Mouse (Mus musculus) limb, embryonic 15.5 days (tissue): ENCODE measurements at regions not wholly inside any gene's neighbourhood (a gene's known extent, or its start where the extent isn't known, plus 50 kb on each side); places are given as distances from the start of the nearest gene placed in this dataset.

Source experiments
- ATAC-seq: fragments of 200-750 bp; cut with Nextera tagmentation; 2 replicates; pipeline ENCODE4 v1.8.0; 2017; ENCODE audit warnings: low read depth, moderate TSS enrichment; ENCODE audit not compliant: insufficient number of reproducible peaks, low FRiP score, low TSS enrichment
- H3K27ac ChIP-seq: fragments of 300-500 bp; sonication (generic); 2 replicates; pipeline ENCODE4 v1.5.1; 2015; ENCODE audit warnings: moderate library complexity, mild to moderate bottlenecking, inconsistent platforms
- H3K27me3 ChIP-seq: fragments of 300-500 bp; sonication (generic); 2 replicates; pipeline ENCODE4 v1.6.1; 2015; ENCODE audit warnings: inconsistent platforms
- H3K36me3 ChIP-seq: fragments of 300-500 bp; sonication (generic); 2 replicates; pipeline ENCODE4 v1.6.1; 2015; ENCODE audit warnings: inconsistent platforms
- H3K4me1 ChIP-seq: fragments of 300-500 bp; sonication (generic); 2 replicates; pipeline ENCODE4 v1.6.1; 2015; ENCODE audit warnings: inconsistent platforms
- H3K4me2 ChIP-seq: fragments of 300-500 bp; sonication (generic); 2 replicates; pipeline ENCODE4 v1.6.1; 2015; ENCODE audit warnings: mild to moderate bottlenecking, inconsistent platforms
- H3K4me3 ChIP-seq: fragments of 300-500 bp; sonication (generic); 2 replicates; pipeline ENCODE4 v1.5.1; 2015; ENCODE audit warnings: mild to moderate bottlenecking, inconsistent platforms
- H3K9ac ChIP-seq: fragments of 300-500 bp; sonication (generic); 2 replicates; pipeline ENCODE4 v1.6.1; 2015; ENCODE audit warnings: inconsistent platforms
- H3K9me3 ChIP-seq: fragments of 300-500 bp; sonication (generic); 2 replicates; pipeline ENCODE4 v1.6.1; 2016; ENCODE audit warnings: inconsistent platforms
- WGBS: fragments of 180-500 bp; shearing (Covaris S2); methylation state at CpG from one replicate; pipeline ENCODE4 v1.1.7; 2015; 5-methylcytosine and 5-hydroxymethylcytosine counted together

DNA sequence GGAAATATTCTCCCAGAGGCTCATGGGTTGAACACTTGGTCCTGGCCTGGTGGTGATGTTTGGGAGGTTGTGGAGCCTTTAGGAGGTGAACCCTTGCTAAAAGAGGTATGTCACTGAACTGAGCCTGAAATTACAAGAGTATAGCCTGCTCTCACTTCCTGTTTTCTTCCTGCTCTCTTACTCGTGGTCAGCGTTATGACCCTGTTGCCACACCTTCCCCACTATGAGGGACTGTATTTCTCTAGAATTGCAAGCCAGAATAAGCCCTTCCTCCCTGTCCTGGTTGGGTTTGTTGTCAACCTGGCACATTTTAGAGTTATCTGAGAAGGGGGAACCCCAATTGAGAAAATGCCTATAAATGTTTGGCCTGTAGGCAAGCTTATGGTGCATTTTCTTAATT lies 674.1 kb downstream of the Epm2a start:
- H3K36me3 ChIP-seq = no peaks in the 10 kb centered on the region
- WGBS = 59% methylated on average over 2 of the region's 2 CpGs
- H3K9me3 ChIP-seq = no peaks in the 10 kb centered on the region

DNA sequence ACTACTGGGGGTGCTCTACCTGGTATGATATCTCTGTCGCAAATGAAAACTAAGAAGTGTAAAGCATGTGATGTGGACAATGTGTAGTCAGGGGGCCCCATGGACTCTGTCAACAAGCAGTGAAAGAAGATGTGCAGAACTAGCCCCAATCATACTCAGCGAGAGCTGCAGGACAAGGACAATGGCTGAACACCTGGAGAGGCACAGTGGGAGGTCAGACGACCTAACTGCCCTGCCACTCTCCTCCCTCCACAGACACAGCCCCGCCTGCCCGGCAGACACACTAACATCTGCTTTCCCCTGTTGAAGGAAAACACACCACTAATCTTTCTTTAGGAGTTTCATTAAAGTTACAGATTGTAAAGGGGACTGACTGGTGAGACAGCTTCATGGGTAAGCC lies 675.1 kb downstream of the Epm2a start:
- H3K4me1 ChIP-seq = peaks cover 3% of the 10 kb centered on the region; the same call in 1 of the 2 replicates
- no peak for ATAC-seq
- no peaks in the 10 kb centered on the region for H3K9me3 ChIP-seq
- no peaks in the 10 kb centered on the region for H3K27me3 ChIP-seq
- WGBS = 30% methylated on average over 5 of the region's 5 CpGs
- no peak overlapping the region for H3K4me2 ChIP-seq
- H3K36me3 ChIP-seq = no peaks in the 10 kb centered on the region
- H3K4me3 ChIP-seq = no peak overlapping the region
- H3K27ac ChIP-seq = no peak overlapping the region
- H3K9ac ChIP-seq = no peak overlapping the region

More for the DNA sequence above, 674.1 kb downstream of the Epm2a start:
- Histone ChIP-seq H3K4me2 (no peak overlapping the region), H3K4me1 (peaks cover 3% of the 10 kb centered on the region; the same call in 1 of the 2 replicates), H3K4me3 (no peak overlapping the region), H3K27me3 (no peaks in the 10 kb centered on the region), H3K9ac (no peak overlapping the region), H3K27ac (no peak overlapping the region)
- no peak for ATAC-seq

DNA sequence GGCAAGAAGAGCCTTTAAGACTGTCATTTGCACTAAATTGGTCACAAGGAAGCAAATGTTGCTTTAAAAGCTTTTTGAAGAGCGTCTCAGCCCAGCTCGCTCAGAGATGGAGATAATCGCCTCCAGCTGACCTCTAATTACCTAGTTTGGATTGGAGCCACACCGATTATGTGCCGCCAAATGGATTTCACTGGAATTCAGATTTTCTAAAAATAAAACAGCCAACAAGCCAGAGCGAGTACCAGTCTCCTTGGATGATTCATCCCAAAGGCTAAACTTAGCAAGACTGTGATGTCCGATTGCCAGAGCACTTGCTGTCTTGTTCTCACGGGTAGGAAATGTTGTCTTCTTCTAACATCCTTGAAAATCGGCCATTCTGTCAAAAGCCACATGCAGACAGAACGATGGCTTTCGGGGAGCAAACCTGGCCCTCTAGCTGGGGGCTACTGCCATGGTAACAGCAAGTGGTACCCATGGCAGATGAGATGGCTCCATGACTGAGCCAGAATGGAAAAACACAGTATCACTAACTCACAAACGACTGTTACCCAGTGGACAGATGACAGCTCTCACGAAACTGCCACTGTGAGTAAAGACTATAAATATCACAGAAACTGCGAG lies 676.1 kb downstream of the Epm2a start:
- Histone ChIP-seq H3K36me3 (no peaks in the 10 kb centered on the region), H3K4me1 (peaks cover 3% of the 10 kb centered on the region; the same call in 1 of the 2 replicates), H3K9me3 (no peaks in the 10 kb centered on the region), H3K27ac (no peak overlapping the region), H3K9ac (no peak overlapping the region), H3K4me3 (no peak overlapping the region), H3K27me3 (no peaks in the 10 kb centered on the region), H3K4me2 (no peak overlapping the region)
- WGBS = 30% methylated on average over 14 of the region's 14 CpGs
- ATAC-seq = no peak

DNA sequence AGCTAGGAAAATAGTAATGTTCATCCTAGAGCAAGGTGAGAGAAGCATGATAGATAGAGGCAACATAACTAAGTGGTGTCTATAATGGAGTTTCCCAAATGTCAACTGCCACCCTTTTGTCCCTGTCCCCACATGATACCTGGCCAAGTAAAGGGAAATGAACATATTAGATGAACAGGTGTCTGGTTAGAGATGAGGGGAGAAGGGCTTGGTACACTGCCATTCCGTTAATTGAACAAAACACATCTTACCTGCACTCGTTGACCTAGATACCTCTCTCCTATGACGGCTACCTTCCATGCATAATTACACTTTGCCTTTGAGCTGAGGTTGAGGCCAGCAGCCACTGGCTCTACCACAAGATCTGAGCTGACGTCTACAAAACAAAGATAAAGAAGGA lies 677.4 kb downstream of the Epm2a start:
- no peaks in the 10 kb centered on the region for H3K36me3 ChIP-seq
- no peaks in the 10 kb centered on the region for H3K27me3 ChIP-seq
- no peak overlapping the region for H3K27ac ChIP-seq
- no peak overlapping the region for H3K4me2 ChIP-seq
- 87% methylated on average over 4 of the region's 4 CpGs for WGBS
- no peak overlapping the region for H3K9ac ChIP-seq
- no peaks in the 10 kb centered on the region for H3K9me3 ChIP-seq
- no peak overlapping the region for H3K4me3 ChIP-seq
- no peak for ATAC-seq
- peaks cover 3% of the 10 kb centered on the region; the same call in 1 of the 2 replicates for H3K4me1 ChIP-seq

DNA sequence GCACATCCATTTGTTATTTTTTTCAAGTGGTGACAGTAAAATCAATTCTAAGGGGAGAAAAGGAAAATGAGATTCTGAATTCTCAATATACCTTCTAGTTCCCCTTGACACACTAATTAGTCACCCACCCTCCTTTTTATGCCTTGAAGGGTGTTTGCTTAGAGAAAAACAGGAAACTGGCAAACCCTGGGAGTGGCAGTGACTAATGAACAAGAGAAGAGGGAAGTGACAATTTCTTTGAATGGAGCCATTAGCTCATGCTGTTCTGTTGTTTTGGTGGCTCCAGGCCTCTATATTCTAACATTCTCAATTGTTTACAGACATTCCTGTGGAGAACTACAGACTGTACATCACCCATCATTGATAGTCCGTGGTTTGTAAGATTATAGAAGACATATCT lies 692.0 kb downstream of the Epm2a start:
- 57% methylated on average over 1 of the region's 1 CpGs for WGBS
- no peak overlapping the region for H3K27ac ChIP-seq
- H3K9me3 ChIP-seq = no peaks in the 10 kb centered on the region
- H3K4me3 ChIP-seq = no peak overlapping the region
- no peaks in the 10 kb centered on the region for H3K36me3 ChIP-seq
- ATAC-seq = no peak
- no peaks in the 10 kb centered on the region for H3K27me3 ChIP-seq
- no peak overlapping the region for H3K9ac ChIP-seq
- no peaks in the 10 kb centered on the region for H3K4me1 ChIP-seq
- H3K4me2 ChIP-seq = no peak overlapping the region

DNA sequence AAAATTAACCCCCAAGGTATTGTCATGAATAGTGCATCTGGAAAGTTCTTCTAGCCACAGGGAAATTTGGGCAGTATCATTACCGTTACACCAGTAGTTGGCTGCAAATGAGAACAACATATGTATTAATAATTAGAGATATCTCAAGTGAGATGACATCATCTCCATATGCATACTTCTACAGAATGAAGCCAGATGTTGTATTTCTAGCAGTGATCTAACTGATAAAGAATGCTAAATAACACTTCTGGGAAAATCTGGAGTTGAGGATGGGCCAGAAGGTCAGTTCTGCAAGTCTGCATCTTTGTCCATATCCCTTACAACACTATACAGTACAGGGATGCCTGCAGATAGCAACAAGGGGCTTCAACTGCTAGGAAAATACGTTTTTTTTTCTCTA lies 702.7 kb downstream of the Epm2a start:
- WGBS = 33% methylated on average over 2 of the region's 2 CpGs
- Histone ChIP-seq H3K4me2 (no peak overlapping the region), H3K4me1 (no peaks in the 10 kb centered on the region), H3K4me3 (no peak overlapping the region), H3K9ac (no peak overlapping the region), H3K9me3 (no peaks in the 10 kb centered on the region), H3K36me3 (no peaks in the 10 kb centered on the region), H3K27me3 (no peaks in the 10 kb centered on the region), H3K27ac (no peak overlapping the region)
- ATAC-seq = 0 out of 2 replicates have a peak, but pooled peaks have one; percentile 48

DNA sequence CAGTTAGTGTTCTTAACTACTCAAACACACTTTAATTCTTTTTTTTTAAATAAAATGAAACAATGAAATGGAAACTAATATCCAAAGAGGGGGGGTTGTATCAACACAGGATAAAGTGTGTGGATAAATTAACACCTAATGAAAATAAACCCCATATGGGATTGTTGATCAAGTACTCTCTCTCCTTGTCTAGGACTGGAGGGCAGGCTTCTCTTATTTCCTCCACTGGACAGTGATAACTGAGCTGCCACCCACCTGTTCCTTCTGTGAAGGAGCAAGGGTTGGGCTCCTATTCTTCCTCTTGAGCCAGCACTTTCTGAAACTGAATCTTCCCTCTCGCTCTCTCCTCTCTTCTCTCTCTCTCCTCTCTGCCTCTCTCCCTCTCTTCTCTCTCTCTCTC lies 716.5 kb downstream of the Epm2a start:
- Histone ChIP-seq H3K4me2 (no peak overlapping the region), H3K4me1 (no peaks in the 10 kb centered on the region), H3K9me3 (no peaks in the 10 kb centered on the region), H3K27me3 (no peaks in the 10 kb centered on the region), H3K9ac (no peak overlapping the region), H3K4me3 (no peak overlapping the region), H3K27ac (no peak overlapping the region), H3K36me3 (no peaks in the 10 kb centered on the region)
- no peak for ATAC-seq
- 85% methylated on average over 1 of the region's 1 CpGs for WGBS

DNA sequence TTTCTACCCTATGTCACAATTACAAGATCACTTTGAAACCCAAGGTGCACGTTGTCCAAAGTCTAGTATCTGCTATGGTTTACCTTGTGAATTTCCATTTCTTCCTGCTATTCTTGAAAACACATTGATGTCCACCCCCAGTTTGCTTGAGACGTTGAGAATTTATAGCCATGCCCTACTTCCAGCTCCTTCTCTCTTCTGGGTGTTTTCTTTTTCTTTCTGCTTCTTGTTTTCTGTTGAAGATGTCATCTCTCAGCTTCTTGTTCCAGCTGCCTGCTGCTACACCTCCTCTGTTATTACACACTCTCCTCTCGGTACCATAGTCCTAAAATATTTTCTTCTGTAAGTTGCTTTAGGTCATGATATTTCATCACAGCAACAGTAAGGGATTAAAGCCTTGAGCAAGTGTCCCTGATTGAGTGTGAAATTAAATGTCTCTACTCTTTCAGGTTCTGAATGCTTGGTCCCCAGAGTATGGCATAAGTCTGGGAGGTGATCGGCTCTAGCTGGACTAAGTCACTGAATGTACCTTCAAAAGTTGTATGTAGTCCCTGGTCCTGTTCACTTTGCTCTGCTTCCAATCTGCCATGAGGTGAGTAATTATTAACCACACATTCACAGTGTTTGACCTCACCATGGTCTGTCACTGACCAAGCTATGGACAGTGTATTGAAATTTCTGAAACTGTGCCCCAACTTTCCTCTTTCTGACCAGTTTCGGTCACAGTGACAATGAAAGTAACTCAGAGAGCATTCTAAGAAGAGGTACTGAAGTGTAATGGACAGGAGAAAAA lies 718.1 kb downstream of the Epm2a start:
- Histone ChIP-seq H3K36me3 (no peaks in the 10 kb centered on the region), H3K27me3 (no peaks in the 10 kb centered on the region), H3K9me3 (no peaks in the 10 kb centered on the region), H3K4me3 (no peak overlapping the region), H3K4me2 (no peak overlapping the region), H3K27ac (no peak overlapping the region), H3K9ac (no peak overlapping the region), H3K4me1 (no peaks in the 10 kb centered on the region)
- no peak for ATAC-seq
- 84% methylated on average over 5 of the region's 5 CpGs for WGBS

DNA sequence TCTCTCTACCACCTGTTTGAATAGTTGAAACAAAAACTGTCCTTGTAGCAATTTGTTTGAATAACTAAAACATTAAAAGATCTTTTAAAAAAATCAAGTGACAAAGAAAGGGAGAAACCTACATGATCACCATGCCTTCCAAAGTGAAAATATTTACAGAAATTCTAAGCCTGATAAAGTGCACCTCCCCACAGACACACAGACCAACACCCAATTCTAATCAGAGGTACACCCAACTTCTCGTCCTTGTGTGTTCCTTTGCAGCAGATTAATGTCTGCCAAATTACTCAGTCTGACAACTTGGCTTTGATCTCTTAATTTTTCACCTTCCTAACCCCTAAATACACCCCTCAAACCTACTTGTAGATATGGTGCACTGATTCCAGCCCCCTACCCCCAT lies 719.1 kb downstream of the Epm2a start:
- Histone ChIP-seq H3K9me3 (no peaks in the 10 kb centered on the region), H3K9ac (no peak overlapping the region), H3K27me3 (no peaks in the 10 kb centered on the region), H3K4me3 (no peak overlapping the region), H3K4me2 (no peak overlapping the region), H3K4me1 (no peaks in the 10 kb centered on the region), H3K27ac (no peak overlapping the region), H3K36me3 (no peaks in the 10 kb centered on the region)
- WGBS = 51% methylated on average over 1 of the region's 1 CpGs
- ATAC-seq = no peak

DNA sequence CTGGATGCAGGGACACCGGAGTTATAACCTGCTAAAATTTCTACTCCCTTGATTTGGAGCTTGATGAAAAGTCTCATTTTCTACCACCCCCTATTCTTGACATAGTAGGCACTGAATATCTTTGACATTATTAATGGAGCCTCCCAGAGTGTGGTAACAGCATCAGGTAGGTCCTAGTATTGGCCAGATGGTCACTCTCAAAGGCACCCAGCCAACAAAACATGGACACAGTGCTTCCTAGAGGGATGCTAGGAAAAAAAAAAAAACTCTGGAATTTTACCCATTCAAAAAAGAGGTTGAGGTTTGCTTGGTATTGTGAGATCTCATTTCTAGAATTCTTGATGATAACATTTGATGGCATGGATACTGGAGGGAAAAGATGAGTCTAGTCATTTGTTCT lies 740.8 kb downstream of the Epm2a start:
- Histone ChIP-seq H3K9ac (no peak overlapping the region), H3K36me3 (no peaks in the 10 kb centered on the region), H3K4me3 (no peak overlapping the region), H3K27me3 (no peaks in the 10 kb centered on the region), H3K4me1 (no peaks in the 10 kb centered on the region), H3K4me2 (no peak overlapping the region), H3K27ac (no peak overlapping the region), H3K9me3 (no peaks in the 10 kb centered on the region)
- WGBS = 95% methylated on average over 1 of the region's 1 CpGs
- no peak for ATAC-seq

DNA sequence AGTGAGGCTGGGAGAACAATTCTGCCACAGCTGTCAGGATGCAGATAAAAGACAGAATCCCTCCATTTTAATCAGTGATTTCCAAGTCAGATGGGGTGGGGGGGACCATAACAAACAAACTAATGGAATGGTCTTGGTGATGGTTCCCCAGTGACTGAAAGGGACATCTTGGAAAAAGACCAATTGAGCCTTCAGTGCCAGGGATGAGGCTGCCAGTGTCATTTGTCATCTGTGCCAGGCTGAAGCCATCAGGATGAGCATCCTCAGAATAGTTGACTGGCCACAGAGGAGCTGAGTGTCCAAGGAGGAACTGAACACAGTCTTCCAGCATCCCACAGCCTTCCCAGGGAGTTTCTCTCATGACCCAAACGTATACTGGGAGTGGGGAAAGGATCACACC lies 749.3 kb downstream of the Epm2a start:
- H3K27ac ChIP-seq = no peak overlapping the region
- no peaks in the 10 kb centered on the region for H3K36me3 ChIP-seq
- no peaks in the 10 kb centered on the region for H3K4me1 ChIP-seq
- H3K4me2 ChIP-seq = no peak overlapping the region
- no peak overlapping the region for H3K9ac ChIP-seq
- ATAC-seq = no peak
- 45% methylated on average over 1 of the region's 1 CpGs for WGBS
- H3K27me3 ChIP-seq = no peaks in the 10 kb centered on the region
- no peak overlapping the region for H3K4me3 ChIP-seq
- H3K9me3 ChIP-seq = no peaks in the 10 kb centered on the region

DNA sequence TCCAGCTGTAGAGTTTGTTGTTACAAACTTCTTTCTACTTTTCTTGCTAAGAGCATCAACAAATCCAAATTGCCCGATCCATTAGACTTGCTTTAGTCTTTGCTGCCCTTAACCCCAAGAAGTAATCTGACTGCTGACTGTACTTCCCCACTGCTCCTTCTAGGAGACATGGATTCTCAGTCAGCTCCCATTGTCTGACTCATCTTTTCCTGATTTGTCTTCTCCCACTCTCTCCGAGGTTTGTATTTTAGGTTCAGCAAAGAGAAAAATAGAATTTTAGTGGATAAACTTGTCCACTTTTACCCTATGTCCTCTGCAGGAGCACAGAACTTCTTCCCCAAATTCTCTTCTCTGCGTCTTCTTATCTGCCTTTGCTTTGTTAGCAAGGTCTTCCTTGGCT lies 753.5 kb downstream of the Epm2a start:
- H3K9ac ChIP-seq = no peak overlapping the region
- H3K4me2 ChIP-seq = no peak overlapping the region
- WGBS = 87% methylated on average over 3 of the region's 3 CpGs
- no peak overlapping the region for H3K27ac ChIP-seq
- H3K4me1 ChIP-seq = no peaks in the 10 kb centered on the region
- no peak overlapping the region for H3K4me3 ChIP-seq
- ATAC-seq = no peak
- H3K27me3 ChIP-seq = no peaks in the 10 kb centered on the region
- H3K9me3 ChIP-seq = no peaks in the 10 kb centered on the region
- H3K36me3 ChIP-seq = no peaks in the 10 kb centered on the region
